Mouse (Mus musculus) spleen, postnatal 4 days (tissue): ENCODE results near the gene Gimap8.

Experiments used
- DNase-seq, 2 experiments: peaks; one replicate each; pipeline ENCODE4 v3.0.0; 2022; ENCODE audit warnings: low spot score in 2 of 2

Gimap8 gene

DNA sequence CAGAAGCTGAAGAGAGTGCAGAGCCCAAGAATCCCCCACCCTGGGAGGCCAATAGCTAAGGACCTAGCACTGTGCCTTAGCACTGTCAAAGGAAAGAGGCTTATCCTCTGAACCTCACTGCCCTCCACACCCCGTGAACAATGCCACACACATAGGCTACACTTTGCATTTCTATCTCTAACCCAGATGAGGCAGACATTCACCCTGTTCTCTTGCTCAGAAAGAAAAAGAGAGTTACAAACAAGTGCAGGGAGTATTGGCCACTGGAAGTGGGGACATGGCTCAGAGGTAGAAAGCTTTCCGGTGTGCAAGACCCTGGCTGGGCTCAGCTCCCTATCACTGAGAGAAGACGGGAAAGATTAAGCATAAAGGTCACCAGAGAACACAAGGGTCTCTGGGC is 59.1 kb downstream of the Gimap8 start:
- DNase-seq = no peak
